Mouse (Mus musculus): Measurements from ENCODE around the gene Bbs1. TPM values are rescaled to one million over a fixed set of nuclear protein-coding genes. Genes with fewer than 3 reads are reported as not detected.

Bbs1 gene
- polyA plus RNA-seq, 1 experiment from 2014 or later: 9.6 TPM

GRCm38 (mm10) chr19:4927904-4928531, 21.6 kb upstream of the Bbs1 start, which contains the start of gene Dpp3:
Gene Dpp3 (minus strand): TSS chr19:4928287.
- Histone ChIP-seq H3K36me3 (ENCODE audit: control insufficient read depth, insufficient read depth, low read length) (peaks cover 11% of the 10 kb centered on the region; the same call in 1 of the 2 replicates), H3K27ac (ENCODE audit: low read length) (peak within 1 kb of the TSS; percentile 66), H3K27me3 (ENCODE audit: control insufficient read depth, insufficient read depth, low read depth, low read length) (no peaks in the 10 kb centered on the region), H3K9ac (ENCODE audit: low read depth, low read length) (peak within 1 kb of the TSS; percentile 59), H3K4me3 (ENCODE audit: low read depth, low read length) (peak within 1 kb of the TSS; percentile 73), H3K4me1 (ENCODE audit: control insufficient read depth, insufficient read depth, low read length) (peaks cover 19% of the 10 kb centered on the region), H3K4me2 (ENCODE audit: low read length) (peak within 1 kb of the TSS; percentile 77), H3K9me3 (replicated peaks; ENCODE audit: control insufficient read depth, low read length, poor library complexity, severe bottlenecking) (no peaks in the 10 kb centered on the region)
- whole genome bisulfite sequencing: 0% methylated on average over 32 of the region's 32 CpGs
- peak; percentile 97 for ATAC-seq

GRCm38 (mm10) chr19:4925121-4925860, 18.9 kb upstream of the Bbs1 start:
- no peak overlapping the region for H3K4me2 ChIP-seq (ENCODE audit: low read length)
- no peak overlapping the region for H3K9ac ChIP-seq (ENCODE audit: low read depth, low read length)
- no peaks in the 10 kb centered on the region for H3K27me3 ChIP-seq (ENCODE audit: control insufficient read depth, insufficient read depth, low read depth, low read length)
- peaks cover 19% of the 10 kb centered on the region for H3K4me1 ChIP-seq (ENCODE audit: control insufficient read depth, insufficient read depth, low read length)
- 97% methylated on average over 11 of the region's 11 CpGs for WGBS
- H3K9me3 ChIP-seq (replicated peaks; ENCODE audit: control insufficient read depth, low read length, poor library complexity, severe bottlenecking): no peaks in the 10 kb centered on the region
- H3K27ac ChIP-seq (ENCODE audit: low read length): no peak overlapping the region
- no peak for ATAC-seq
- H3K4me3 ChIP-seq (ENCODE audit: low read depth, low read length): no peak overlapping the region
- peaks cover 19% of the 10 kb centered on the region for H3K36me3 ChIP-seq (ENCODE audit: control insufficient read depth, insufficient read depth, low read length)

- WGBS: 84% methylated on average over 6 of the region's 6 CpGs
- H3K4me2 ChIP-seq (ENCODE audit: low read length): no peak overlapping the region
- H3K9ac ChIP-seq (ENCODE audit: low read depth, low read length): no peak overlapping the region
- peaks cover 40% of the 10 kb centered on the region for H3K36me3 ChIP-seq (ENCODE audit: control insufficient read depth, insufficient read depth, low read length)
- H3K27ac ChIP-seq (ENCODE audit: low read length): no peak overlapping the region
- H3K9me3 ChIP-seq (replicated peaks; ENCODE audit: control insufficient read depth, low read length, poor library complexity, severe bottlenecking): no peaks in the 10 kb centered on the region
- ATAC-seq: no peak
- H3K4me1 ChIP-seq (ENCODE audit: control insufficient read depth, insufficient read depth, low read length): no peaks in the 10 kb centered on the region
- H3K27me3 ChIP-seq (ENCODE audit: control insufficient read depth, insufficient read depth, low read depth, low read length): no peaks in the 10 kb centered on the region
- no peak overlapping the region for H3K4me3 ChIP-seq (ENCODE audit: low read depth, low read length)
Measured at GRCm38 (mm10) chr19:4919652-4920051, 13.2 kb upstream of the Bbs1 start.

GRCm38 (mm10) chr19:4916827-4917226, 10.4 kb upstream of the Bbs1 start:
- H3K27me3 ChIP-seq (ENCODE audit: control insufficient read depth, insufficient read depth, low read depth, low read length): no peaks in the 10 kb centered on the region
- peaks cover 41% of the 10 kb centered on the region for H3K36me3 ChIP-seq (ENCODE audit: control insufficient read depth, insufficient read depth, low read length)
- H3K27ac ChIP-seq (ENCODE audit: low read length): no peak overlapping the region
- WGBS: 86% methylated on average over 10 of the region's 10 CpGs
- ATAC-seq: no peak
- no peak overlapping the region for H3K9ac ChIP-seq (ENCODE audit: low read depth, low read length)
- no peak overlapping the region for H3K4me2 ChIP-seq (ENCODE audit: low read length)
- no peaks in the 10 kb centered on the region for H3K9me3 ChIP-seq (replicated peaks; ENCODE audit: control insufficient read depth, low read length, poor library complexity, severe bottlenecking)
- no peaks in the 10 kb centered on the region for H3K4me1 ChIP-seq (ENCODE audit: control insufficient read depth, insufficient read depth, low read length)
- H3K4me3 ChIP-seq (ENCODE audit: low read depth, low read length): no peak overlapping the region

- no peak overlapping the region for H3K27ac ChIP-seq (ENCODE audit: low read length)
- no peaks in the 10 kb centered on the region for H3K27me3 ChIP-seq (ENCODE audit: control insufficient read depth, insufficient read depth, low read depth, low read length)
- H3K9me3 ChIP-seq (replicated peaks; ENCODE audit: control insufficient read depth, low read length, poor library complexity, severe bottlenecking): no peaks in the 10 kb centered on the region
- H3K9ac ChIP-seq (ENCODE audit: low read depth, low read length): no peak overlapping the region
- no peak overlapping the region for H3K4me2 ChIP-seq (ENCODE audit: low read length)
- H3K36me3 ChIP-seq (ENCODE audit: control insufficient read depth, insufficient read depth, low read length): peaks cover 41% of the 10 kb centered on the region
- 87% methylated on average over 15 of the region's 15 CpGs for WGBS
- no peak for ATAC-seq
- no peak overlapping the region for H3K4me3 ChIP-seq (ENCODE audit: low read depth, low read length)
- H3K4me1 ChIP-seq (ENCODE audit: control insufficient read depth, insufficient read depth, low read length): no peaks in the 10 kb centered on the region
Measured at GRCm38 (mm10) chr19:4915924-4916603, 9.6 kb upstream of the Bbs1 start.

DNA sequence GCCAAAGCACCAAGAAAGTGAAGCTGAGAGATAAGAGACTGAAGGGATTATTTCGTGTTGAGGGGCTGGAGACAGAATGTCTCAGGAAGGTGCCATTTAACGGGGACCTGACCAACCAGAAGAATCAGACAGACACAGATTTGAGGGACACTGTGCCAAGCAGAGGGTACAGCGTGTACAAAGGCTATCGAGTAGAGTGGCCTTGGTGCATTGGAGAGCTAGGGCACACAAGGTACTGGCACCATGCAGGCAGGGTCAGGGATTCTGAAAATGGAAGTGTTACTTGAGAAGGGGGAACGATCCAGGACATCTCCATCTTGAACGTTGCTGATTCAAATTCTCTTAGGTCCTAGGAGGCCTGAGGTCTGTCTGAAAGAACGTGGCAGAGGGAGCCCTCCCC, 2.9 kb upstream of the Bbs1 start:
- H3K9ac ChIP-seq (ENCODE audit: low read depth, low read length): no peak overlapping the region
- no peaks in the 10 kb centered on the region for H3K9me3 ChIP-seq (replicated peaks; ENCODE audit: control insufficient read depth, low read length, poor library complexity, severe bottlenecking)
- whole genome bisulfite sequencing: 90% methylated on average over 7 of the region's 7 CpGs
- ATAC-seq: no peak
- H3K36me3 ChIP-seq (ENCODE audit: control insufficient read depth, insufficient read depth, low read length): peaks cover 36% of the 10 kb centered on the region
- peaks cover 12% of the 10 kb centered on the region for H3K4me1 ChIP-seq (ENCODE audit: control insufficient read depth, insufficient read depth, low read length)
- H3K27me3 ChIP-seq (ENCODE audit: control insufficient read depth, insufficient read depth, low read depth, low read length): no peaks in the 10 kb centered on the region
- H3K27ac ChIP-seq (ENCODE audit: low read length): no peak overlapping the region
- no peak overlapping the region for H3K4me2 ChIP-seq (ENCODE audit: low read length)
- H3K4me3 ChIP-seq (ENCODE audit: low read depth, low read length): no peak overlapping the region

DNA sequence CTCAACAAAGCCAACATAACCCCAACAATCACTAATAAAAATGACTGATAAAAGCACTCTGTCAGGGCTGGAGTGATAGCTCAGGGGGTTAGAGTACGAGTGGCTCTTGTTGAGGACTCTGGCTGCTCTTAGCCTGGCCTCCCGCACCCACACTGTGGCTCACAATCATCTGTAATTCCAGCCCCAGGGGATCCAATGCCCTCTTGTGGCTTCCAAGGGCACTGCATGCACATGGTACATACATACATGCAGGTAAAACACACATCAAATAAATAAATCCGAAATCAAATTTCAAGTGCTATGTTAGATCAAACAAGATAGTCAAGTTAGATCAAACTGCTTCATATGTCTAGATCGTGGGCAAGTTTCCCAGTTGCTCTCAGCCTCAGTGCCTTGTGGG, 1.7 kb upstream of the Bbs1 start:
- H3K9me3 ChIP-seq (replicated peaks; ENCODE audit: control insufficient read depth, low read length, poor library complexity, severe bottlenecking): no peaks in the 10 kb centered on the region
- H3K9ac ChIP-seq (ENCODE audit: low read depth, low read length): no peak overlapping the region
- no peak overlapping the region for H3K4me2 ChIP-seq (ENCODE audit: low read length)
- ATAC-seq: no peak
- no peak overlapping the region for H3K27ac ChIP-seq (ENCODE audit: low read length)
- H3K36me3 ChIP-seq (ENCODE audit: control insufficient read depth, insufficient read depth, low read length): peaks cover 29% of the 10 kb centered on the region
- peaks cover 12% of the 10 kb centered on the region for H3K4me1 ChIP-seq (ENCODE audit: control insufficient read depth, insufficient read depth, low read length)
- no peak overlapping the region for H3K4me3 ChIP-seq (ENCODE audit: low read depth, low read length)
- H3K27me3 ChIP-seq (ENCODE audit: control insufficient read depth, insufficient read depth, low read depth, low read length): no peaks in the 10 kb centered on the region
- 84% methylated on average over 4 of the region's 4 CpGs for WGBS

DNA sequence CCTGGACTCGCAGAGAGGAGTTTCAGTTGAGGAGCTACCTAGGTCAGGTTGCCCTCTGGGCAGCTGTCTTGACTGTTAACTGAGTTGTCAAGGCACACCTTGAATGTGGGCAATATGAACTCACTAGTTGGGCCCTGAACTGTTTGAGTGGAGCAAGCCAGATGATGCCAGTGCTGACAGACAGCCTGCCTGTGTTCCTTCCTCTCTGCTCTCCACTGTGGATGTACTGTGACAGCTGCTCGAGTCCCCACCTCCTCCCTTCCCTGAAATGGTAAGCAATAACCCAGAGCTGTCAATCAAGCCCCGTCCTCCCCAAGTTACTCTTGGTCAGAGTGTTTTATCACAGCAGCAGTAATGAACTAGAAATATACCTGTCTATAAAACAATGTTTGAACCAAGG, 6.5 kb downstream of the Bbs1 start:
- ATAC-seq: no peak
- WGBS: 92% methylated on average over 3 of the region's 3 CpGs

GRCm38 (mm10) chr19:4898972-4899371, 7.5 kb downstream of the Bbs1 start:
- no peaks in the 10 kb centered on the region for H3K4me1 ChIP-seq (ENCODE audit: control insufficient read depth, insufficient read depth, low read length)
- H3K27ac ChIP-seq (ENCODE audit: low read length): no peak overlapping the region
- no peak overlapping the region for H3K4me3 ChIP-seq (ENCODE audit: low read depth, low read length)
- no peak overlapping the region for H3K4me2 ChIP-seq (ENCODE audit: low read length)
- H3K36me3 ChIP-seq (ENCODE audit: control insufficient read depth, insufficient read depth, low read length): peaks cover 20% of the 10 kb centered on the region
- no peak for ATAC-seq
- no peaks in the 10 kb centered on the region for H3K27me3 ChIP-seq (ENCODE audit: control insufficient read depth, insufficient read depth, low read depth, low read length)
- H3K9me3 ChIP-seq (replicated peaks; ENCODE audit: control insufficient read depth, low read length, poor library complexity, severe bottlenecking): no peaks in the 10 kb centered on the region
- WGBS: 90% methylated on average over 9 of the region's 9 CpGs
- no peak overlapping the region for H3K9ac ChIP-seq (ENCODE audit: low read depth, low read length)

More for the DNA sequence above, 6.5 kb downstream of the Bbs1 start:
- Histone ChIP-seq H3K27ac (ENCODE audit: low read length) (no peak overlapping the region), H3K4me2 (ENCODE audit: low read length) (no peak overlapping the region), H3K9ac (ENCODE audit: low read depth, low read length) (no peak overlapping the region), H3K27me3 (ENCODE audit: control insufficient read depth, insufficient read depth, low read depth, low read length) (no peaks in the 10 kb centered on the region), H3K36me3 (ENCODE audit: control insufficient read depth, insufficient read depth, low read length) (peaks cover 20% of the 10 kb centered on the region), H3K9me3 (replicated peaks; ENCODE audit: control insufficient read depth, low read length, poor library complexity, severe bottlenecking) (no peaks in the 10 kb centered on the region), H3K4me1 (ENCODE audit: control insufficient read depth, insufficient read depth, low read length) (no peaks in the 10 kb centered on the region), H3K4me3 (ENCODE audit: low read depth, low read length) (no peak overlapping the region)

Data from midbrain, embryonic 16.5 days (tissue).